Comparison of ENCODE assay signal across 19 mouse cellular contexts in genomic region chr3:51904357-51904855, GRCm38 (mm10).
DNase-seq lines count a peak whose midpoint lies in the region; ATAC-seq lines count a peak whose summit lies in the region.
"Had no signal": no experiment of that assay in that cellular context is flagged by ENCODE, and none has a peak within 500 bp of the region (broad histone marks: within the 10 kb centered on the region; RNA-seq: fewer than 3 reads in every experiment).

No protein-coding gene starts in this region.

- ATAC-seq in midbrain, embryonic 14.5 days (ENCODE audit: low FRiP score, low TSS enrichment): no peak
- no peak for ATAC-seq in forebrain, embryonic 15.5 days (replicated peaks)
- ATAC-seq in hindbrain, embryonic 15.5 days (ENCODE audit: low FRiP score, low read depth): no peak
- no peak for ATAC-seq in neural tube, embryonic 15.5 days (ENCODE audit: low FRiP score)
- ATAC-seq: liver, embryonic 12.5 days had no signal

- H3K4me2 ChIP-seq in midbrain, embryonic 14.5 days (ENCODE audit: low read length): no peak overlapping the region
- H3K4me2 ChIP-seq in forebrain, embryonic 15.5 days (replicated peaks): no peak overlapping the region
- peak overlapping the region; percentile 19; the same call in 1 of the 2 replicates for H3K4me2 ChIP-seq in hindbrain, embryonic 15.5 days
- no peak overlapping the region for H3K4me2 ChIP-seq in neural tube, embryonic 15.5 days
- H3K4me2 ChIP-seq: embryonic facial prominence, embryonic 12.5 days; heart, embryonic 13.5 days; liver, embryonic 12.5 days; lung, embryonic 14.5 days had no signal

- no peaks in the 10 kb centered on the region for H3K9me3 ChIP-seq in midbrain, embryonic 10.5 days (replicated peaks)
- no peaks in the 10 kb centered on the region for H3K9me3 ChIP-seq in midbrain, embryonic 14.5 days (ENCODE audit: control insufficient read depth, low read length)
- H3K9me3 ChIP-seq in forebrain, embryonic 15.5 days: no peaks in the 10 kb centered on the region
- no peaks in the 10 kb centered on the region for H3K9me3 ChIP-seq in hindbrain, embryonic 15.5 days
- H3K9me3 ChIP-seq in neural tube, embryonic 15.5 days (replicated peaks): no peaks in the 10 kb centered on the region
- H3K9me3 ChIP-seq: embryonic facial prominence, embryonic 12.5 days; heart, embryonic 13.5 days; liver, embryonic 12.5 days had no signal

- H3K27me3 ChIP-seq in midbrain, embryonic 10.5 days (ENCODE audit: low read depth, poor library complexity, severe bottlenecking): no peaks in the 10 kb centered on the region
- peaks cover 4% of the 10 kb centered on the region; the same call in 1 of the 2 replicates for H3K27me3 ChIP-seq in midbrain, embryonic 14.5 days (ENCODE audit: control insufficient read depth, insufficient read depth, low read length)
- H3K27me3 ChIP-seq in forebrain, embryonic 15.5 days: no peaks in the 10 kb centered on the region
- no peaks in the 10 kb centered on the region for H3K27me3 ChIP-seq in hindbrain, embryonic 15.5 days
- no peaks in the 10 kb centered on the region for H3K27me3 ChIP-seq in neural tube, embryonic 15.5 days (replicated peaks)
- H3K27me3 ChIP-seq: embryonic facial prominence, embryonic 12.5 days; heart, embryonic 13.5 days; liver, embryonic 12.5 days had no signal

- no peak overlapping the region; the same call in 1 of the 2 replicates for H3K9ac ChIP-seq in midbrain, embryonic 14.5 days (replicated peaks; ENCODE audit: low read length)
- no peak overlapping the region for H3K9ac ChIP-seq in forebrain, embryonic 15.5 days (replicated peaks)
- H3K9ac ChIP-seq in hindbrain, embryonic 15.5 days: no peak overlapping the region
- no peak overlapping the region; the same call in 1 of the 2 replicates for H3K9ac ChIP-seq in neural tube, embryonic 15.5 days (replicated peaks)
- H3K9ac ChIP-seq: embryonic facial prominence, embryonic 12.5 days; heart, embryonic 13.5 days; liver, embryonic 12.5 days; lung, embryonic 14.5 days had no signal

- no peaks in the 10 kb centered on the region for H3K36me3 ChIP-seq in midbrain, embryonic 10.5 days
- no peaks in the 10 kb centered on the region for H3K36me3 ChIP-seq in midbrain, embryonic 14.5 days (ENCODE audit: control insufficient read depth, insufficient read depth, low read length)
- no peaks in the 10 kb centered on the region for H3K36me3 ChIP-seq in forebrain, embryonic 15.5 days
- no peaks in the 10 kb centered on the region for H3K36me3 ChIP-seq in hindbrain, embryonic 15.5 days
- H3K36me3 ChIP-seq in neural tube, embryonic 15.5 days: no peaks in the 10 kb centered on the region
- H3K36me3 ChIP-seq: embryonic facial prominence, embryonic 12.5 days; heart, embryonic 13.5 days; liver, embryonic 12.5 days had no signal

- H3K4me3 ChIP-seq in midbrain, embryonic 10.5 days: no peak overlapping the region
- H3K4me3 ChIP-seq in midbrain, embryonic 14.5 days (replicated peaks; ENCODE audit: low read depth, low read length): no peak overlapping the region
- H3K4me3 ChIP-seq in forebrain, embryonic 15.5 days: no peak overlapping the region
- H3K4me3 ChIP-seq in hindbrain, embryonic 15.5 days: no peak overlapping the region
- H3K4me3 ChIP-seq in neural tube, embryonic 15.5 days (replicated peaks): no peak overlapping the region
- H3K4me3 ChIP-seq: embryonic facial prominence, embryonic 12.5 days; erythroblast, embryonic 14.5 days; heart, embryonic 13.5 days; left cerebral cortex, adult 2 months; liver, embryonic 12.5 days had no signal

- no peak for DNase-seq in midbrain, embryonic 10.5 days (ENCODE audit: low spot score)
- DNase-seq in midbrain, embryonic 14.5 days: no peak
- no peak for DNase-seq in urinary bladder, postnatal 4 days (ENCODE audit: low spot score in 2 of 2)
- no peak for DNase-seq in gastrocnemius, postnatal 25 days
- DNase-seq: cerebellum, adult 9-10 months; kidney, adult 8-10 months; kidney, postnatal 36 days; layer of hippocampus, adult 9-11 months; lung, embryonic 14.5 days; lung, postnatal 4 days; right cerebral cortex, adult 18-20 months had no signal

- WGBS in midbrain, embryonic 10.5 days: 78% methylated on average over 12 of the region's 12 CpGs
- 49% methylated on average over 12 of the region's 12 CpGs for WGBS in midbrain, embryonic 14.5 days
- 47% methylated on average over 12 of the region's 12 CpGs for WGBS in forebrain, embryonic 15.5 days
- WGBS in hindbrain, embryonic 15.5 days: 55% methylated on average over 12 of the region's 12 CpGs
- 41% methylated on average over 12 of the region's 12 CpGs for WGBS in neural tube, embryonic 15.5 days

- peaks cover 69% of the 10 kb centered on the region for H3K4me1 ChIP-seq in midbrain, embryonic 10.5 days
- H3K4me1 ChIP-seq in midbrain, embryonic 14.5 days (ENCODE audit: control insufficient read depth, insufficient read depth, low read length): peaks cover 22% of the 10 kb centered on the region
- H3K4me1 ChIP-seq in forebrain, embryonic 15.5 days: peaks cover 28% of the 10 kb centered on the region
- peaks cover 14% of the 10 kb centered on the region for H3K4me1 ChIP-seq in hindbrain, embryonic 15.5 days (replicated peaks)
- peaks cover 30% of the 10 kb centered on the region for H3K4me1 ChIP-seq in neural tube, embryonic 15.5 days

- 0 out of 2 replicates have a peak overlapping the region, but pooled peaks have one; percentile 25 for H3K27ac ChIP-seq in midbrain, embryonic 10.5 days (replicated peaks)
- no peak overlapping the region for H3K27ac ChIP-seq in midbrain, embryonic 14.5 days (replicated peaks; ENCODE audit: low read depth, low read length)
- H3K27ac ChIP-seq in forebrain, embryonic 15.5 days (replicated peaks): 0 out of 2 replicates have a peak overlapping the region, but pooled peaks have one; percentile 21
- H3K27ac ChIP-seq in hindbrain, embryonic 15.5 days (replicated peaks): peak overlapping the region; percentile 55; the same call in 1 of the 2 replicates
- H3K27ac ChIP-seq in neural tube, embryonic 15.5 days (replicated peaks): peak overlapping the region; percentile 46
- H3K27ac ChIP-seq: embryonic facial prominence, embryonic 12.5 days; heart, embryonic 13.5 days; left cerebral cortex, adult 2 months; liver, embryonic 12.5 days had no signal
